Mouse (Mus musculus): ENCODE results near the gene Plpp2. TPM values are rescaled to one million over a fixed set of nuclear protein-coding genes. Genes with fewer than 3 reads are reported as not detected.

Plpp2 gene
- total and polyA plus RNA-seq, 3 experiments: 30.3 to 44.3 (median 34.7) TPM

- no peak for DNase-seq
Observed at GRCm38 (mm10) chr10:79530241-79530640, 3.4 kb downstream of the Plpp2 start.

DNA sequence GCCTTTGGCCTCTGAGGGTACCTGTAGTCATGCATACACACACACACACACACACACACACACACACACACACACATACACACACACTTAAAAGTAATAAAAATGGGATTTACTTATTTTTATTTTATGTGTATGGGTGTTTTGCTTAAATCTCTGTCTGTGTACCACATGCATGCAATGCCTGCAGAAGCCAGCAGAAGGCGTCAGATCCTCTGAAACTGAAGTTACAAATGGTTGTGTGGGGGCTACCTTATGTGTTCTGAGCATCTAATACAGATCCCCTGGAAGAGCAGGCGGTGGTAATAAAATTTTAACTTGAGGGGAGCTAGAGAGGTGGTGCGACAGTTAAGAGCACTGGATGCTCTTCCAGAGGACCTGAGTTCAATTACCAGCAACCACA lies 5.5 kb downstream of the Plpp2 start:
- no peak for DNase-seq

DNA sequence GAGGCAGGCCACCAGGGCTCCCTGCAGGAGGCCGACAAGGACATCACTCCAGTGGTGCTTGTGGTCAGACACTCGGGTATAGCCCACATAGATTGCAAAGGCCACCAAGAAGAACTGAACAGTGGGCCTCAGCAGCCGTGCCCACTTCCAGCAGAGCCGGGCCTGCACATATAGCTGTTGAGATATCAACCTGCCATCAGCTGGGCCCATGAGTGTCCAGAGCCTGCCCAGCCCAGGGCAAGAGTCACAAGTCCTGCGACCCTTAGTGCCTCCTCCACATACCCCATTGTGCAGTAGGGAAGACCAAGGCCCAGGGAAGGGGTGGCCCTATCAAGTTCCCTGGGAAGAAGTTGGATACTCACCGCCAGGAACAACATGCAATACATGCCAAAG lies 6.1 kb downstream of the Plpp2 start:
- no peak for DNase-seq

GRCm38 (mm10) chr10:79526661-79527452 lies 6.7 kb downstream of the Plpp2 start:
- no peak for DNase-seq

- DNase-seq: no peak
Observed at GRCm38 (mm10) chr10:79525456-79526325, 7.9 kb downstream of the Plpp2 start.

DNA sequence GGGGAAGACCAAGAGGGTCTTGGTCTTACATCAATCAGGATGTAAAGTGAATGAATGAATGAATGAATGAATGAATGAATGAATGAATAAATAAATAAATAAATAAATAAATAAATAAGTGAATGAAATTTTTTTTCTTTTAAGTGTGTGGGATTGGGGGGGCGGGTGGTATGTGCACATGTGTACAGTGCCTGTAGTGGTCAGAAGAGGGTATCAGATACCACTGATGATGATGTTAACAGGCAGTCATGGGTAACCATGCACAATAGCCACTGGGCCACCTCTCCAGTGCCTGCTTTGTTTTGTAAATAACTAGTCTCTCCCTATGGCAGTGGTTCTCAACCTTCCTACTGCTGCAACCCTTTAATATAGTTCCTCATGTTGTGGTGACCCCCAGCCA lies 9.2 kb downstream of the Plpp2 start:
- DNase-seq: no peak

DNA sequence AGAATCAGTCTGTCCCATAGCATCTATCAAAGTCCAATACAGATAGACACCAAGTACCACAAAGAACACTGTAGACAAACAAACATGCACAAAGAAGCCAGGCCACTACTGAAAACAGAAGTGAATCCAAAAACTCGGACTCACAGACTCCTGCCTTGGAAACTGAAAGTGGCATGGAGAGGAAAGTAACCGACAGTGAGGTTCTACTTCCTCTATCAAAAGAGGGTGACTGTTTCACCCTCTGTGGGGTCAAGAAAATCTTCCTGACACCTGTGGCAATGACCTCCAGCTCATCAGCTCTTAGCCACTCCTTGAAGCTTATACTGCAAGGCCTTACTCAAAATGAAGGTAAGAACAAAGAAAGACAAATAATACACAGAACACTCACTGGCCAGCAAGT lies 26.9 kb downstream of the Plpp2 start:
- DNase-seq: no peak

DNA sequence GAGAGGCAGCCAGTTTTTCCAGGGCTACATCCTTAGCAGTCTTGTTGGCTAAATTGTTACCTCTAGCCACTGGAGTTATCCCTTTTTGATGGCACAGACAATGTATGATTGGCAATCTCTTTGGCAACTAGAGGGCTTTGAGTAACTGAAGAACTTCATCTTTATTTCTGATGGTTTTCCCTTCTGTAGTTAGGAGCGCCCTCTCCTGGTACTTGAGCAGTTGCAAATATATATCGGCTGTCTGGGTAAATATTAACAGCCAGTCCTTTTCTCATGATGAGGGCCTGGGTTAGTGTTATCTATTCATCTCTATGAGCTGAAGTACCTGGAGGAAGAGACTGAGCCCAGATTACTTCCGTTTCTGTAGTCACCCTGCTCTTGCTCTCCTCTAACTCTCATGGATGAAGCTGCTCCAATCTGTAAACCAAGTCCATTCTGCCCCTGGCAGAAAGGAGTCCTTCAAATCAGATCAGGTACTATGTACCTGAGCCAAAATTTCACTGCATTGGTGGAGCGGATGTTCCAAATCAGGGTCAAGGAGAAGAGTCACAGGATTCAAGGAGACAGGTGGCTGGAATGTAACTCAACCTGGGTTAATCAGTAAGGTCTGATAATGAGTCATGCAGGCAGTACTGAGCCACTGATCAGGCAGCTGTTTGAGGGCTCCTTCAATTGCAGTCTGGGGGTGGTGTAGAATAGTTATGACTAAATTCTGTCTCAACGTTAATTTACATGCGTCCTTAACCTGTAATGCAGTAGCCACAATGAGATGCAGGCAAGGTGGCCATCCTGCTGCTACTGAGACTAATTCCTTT lies 30.6 kb downstream of the Plpp2 start:
- no peak for DNase-seq

DNA sequence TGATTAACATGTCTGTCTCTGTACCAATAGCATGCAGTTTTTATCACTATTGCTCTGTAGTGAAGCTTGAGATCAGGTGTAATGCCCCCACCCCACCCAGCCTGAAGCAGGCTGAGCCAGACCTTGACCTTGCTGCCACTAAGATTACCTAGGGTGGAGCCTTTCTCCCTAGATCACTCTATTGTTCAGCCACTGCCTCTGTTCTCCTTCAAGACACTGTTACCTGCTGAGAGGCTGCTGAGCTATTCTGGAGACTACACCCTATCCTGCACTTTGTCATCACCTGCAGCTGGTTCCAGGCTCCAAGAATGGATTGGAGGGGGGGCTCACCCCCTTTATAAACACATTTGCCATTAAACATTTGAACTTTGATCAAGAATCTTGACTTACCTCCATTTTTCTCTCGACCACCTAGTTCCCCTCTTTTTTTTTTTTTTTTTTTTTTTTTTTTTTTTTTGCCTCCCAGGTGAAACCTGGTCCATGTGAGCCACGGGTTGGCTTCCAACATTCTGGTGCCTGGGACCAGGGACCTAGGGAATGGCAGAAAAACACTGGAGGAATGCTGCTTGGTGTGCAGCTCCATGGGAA lies 36.8 kb downstream of the Plpp2 start:
- no peak for DNase-seq

DNA sequence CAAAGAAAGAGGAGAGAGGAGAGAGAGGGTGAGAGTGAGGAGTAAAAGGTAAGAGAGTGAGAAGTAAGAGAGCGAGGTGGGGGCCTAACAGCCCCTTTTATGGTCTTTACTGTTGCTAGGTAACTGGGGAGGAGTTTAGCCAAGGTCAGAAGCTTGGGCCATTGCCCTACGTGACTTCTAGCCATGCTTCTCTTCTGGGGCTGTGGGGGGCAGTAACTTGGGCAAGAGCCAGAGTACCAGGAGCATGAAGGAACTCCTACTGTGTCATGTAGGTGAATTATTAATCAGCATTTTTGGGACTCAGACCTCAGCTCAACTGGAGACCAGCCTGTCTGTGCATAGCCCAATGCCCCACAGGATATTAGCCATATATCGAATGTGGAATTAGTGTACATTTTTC lies 37.7 kb downstream of the Plpp2 start:
- DNase-seq: no peak

Small RNA genes lying within 50 kb of the gene (microRNA-seq; reads per million reads assigned to microRNA genes)
- 0.83 to 2.4 reads per million in 2 experiments for gene Mir6909

Other genes with a start within 250 kb of the Plpp2 start
- not detected for gene Vmn2r82, start 177.3 kb downstream of the Plpp2 start, total RNA-seq (2021)
- not detected in 2 replicates for gene Vmn2r82, start 177.3 kb downstream of the Plpp2 start, polyA plus RNA-seq (2012; rRNA removed)
- gene Vmn2r83, start 65.1 kb downstream of the Plpp2 start, total RNA-seq (2021): not detected
- not detected in 2 replicates for gene Vmn2r83, start 65.1 kb downstream of the Plpp2 start, polyA plus RNA-seq (2012; rRNA removed)
- gene Mier2, start 21.4 kb upstream of the Plpp2 start, total RNA-seq (2021): 10 to 100 TPM; 26.7 to 30.9 TPM
- gene Mier2, start 21.4 kb upstream of the Plpp2 start, polyA plus RNA-seq (2012; rRNA removed): 150 and 154 TPM in 2 replicates
- gene Theg, start 53.5 kb upstream of the Plpp2 start, total RNA-seq (2021): not detected
- gene Theg, start 53.5 kb upstream of the Plpp2 start, polyA plus RNA-seq (2012; rRNA removed): not detected in 2 replicates
- gene C2cd4c, start 80.2 kb upstream of the Plpp2 start, total RNA-seq (2021): under 1 TPM; 0.10 to 0.14 TPM
- gene C2cd4c, start 80.2 kb upstream of the Plpp2 start, polyA plus RNA-seq (2012; rRNA removed): 0.12 and 0.25 TPM in 2 replicates
- gene Shc2, start 104.1 kb upstream of the Plpp2 start, total RNA-seq (2021): 1 to 10 TPM; 2.0 to 6.7 TPM
- gene Shc2, start 104.1 kb upstream of the Plpp2 start, polyA plus RNA-seq (2012; rRNA removed): 4.8 and 9.1 TPM in 2 replicates
- not detected for gene Odf3l2, start 111.9 kb upstream of the Plpp2 start, total RNA-seq (2021)
- gene Odf3l2, start 111.9 kb upstream of the Plpp2 start, polyA plus RNA-seq (2012; rRNA removed): not detected in 2 replicates
- not detected for gene Madcam1, start 130.8 kb upstream of the Plpp2 start, total RNA-seq (2021)
- gene Madcam1, start 130.8 kb upstream of the Plpp2 start, polyA plus RNA-seq (2012; rRNA removed): 0.46 TPM in 1 of 2 replicates, not detected in the other
- 10 to 100 TPM; 29.5 to 40.7 TPM for gene Tpgs1, start 135.6 kb upstream of the Plpp2 start, total RNA-seq (2021)
- 147 and 149 TPM in 2 replicates for gene Tpgs1, start 135.6 kb upstream of the Plpp2 start, polyA plus RNA-seq (2012; rRNA removed)
- gene Cdc34, start 148.4 kb upstream of the Plpp2 start, total RNA-seq (2021): 100 to 1,000 TPM in 1 of 2 experiments, 10 to 100 TPM in 1; 87.7 to 122 TPM
- 174 and 205 TPM in 2 replicates for gene Cdc34, start 148.4 kb upstream of the Plpp2 start, polyA plus RNA-seq (2012; rRNA removed)
- gene Gzmm, start 155.2 kb upstream of the Plpp2 start, total RNA-seq (2021): 1 to 10 TPM; 1.0 to 2.2 TPM
- 0.52 and 0.55 TPM in 2 replicates for gene Gzmm, start 155.2 kb upstream of the Plpp2 start, polyA plus RNA-seq (2012; rRNA removed)
- gene Bsg, start 170.7 kb upstream of the Plpp2 start, total RNA-seq (2021): 100 to 1,000 TPM; 588 to 674 TPM
- gene Bsg, start 170.7 kb upstream of the Plpp2 start, polyA plus RNA-seq (2012; rRNA removed): 314 and 321 TPM in 2 replicates
- gene Hcn2, start 182.8 kb upstream of the Plpp2 start, total RNA-seq (2021): 1 to 10 TPM; 5.9 to 6.0 TPM
- gene Hcn2, start 182.8 kb upstream of the Plpp2 start, polyA plus RNA-seq (2012; rRNA removed): 20.2 and 27.8 TPM in 2 replicates
- 10 to 100 TPM; 55.4 to 62.8 TPM for gene Polrmt, start 212.8 kb upstream of the Plpp2 start, total RNA-seq (2021)
- gene Polrmt, start 212.8 kb upstream of the Plpp2 start, polyA plus RNA-seq (2012; rRNA removed): 87.6 and 89.0 TPM in 2 replicates
- gene Fgf22, start 221.3 kb upstream of the Plpp2 start, total RNA-seq (2021): not detected
- 0.18 and 0.68 TPM in 2 replicates for gene Fgf22, start 221.3 kb upstream of the Plpp2 start, polyA plus RNA-seq (2012; rRNA removed)
- gene Rnf126, start 233.2 kb upstream of the Plpp2 start, total RNA-seq (2021): 10 to 100 TPM; 51.6 to 51.8 TPM
- gene Rnf126, start 233.2 kb upstream of the Plpp2 start, polyA plus RNA-seq (2012; rRNA removed): 222 and 226 TPM in 2 replicates
- gene Fstl3, start 243.5 kb upstream of the Plpp2 start, total RNA-seq (2021): 10 to 100 TPM in 1 of 2 experiments, 1 to 10 TPM in 1; 10.0 to 37.2 TPM
- 47.0 and 74.7 TPM in 2 replicates for gene Fstl3, start 243.5 kb upstream of the Plpp2 start, polyA plus RNA-seq (2012; rRNA removed)